Mouse (Mus musculus) G1E-ER4 (cell line): ENCODE measurements around the gene Golga7b. TPM values are rescaled to one million over a fixed set of nuclear protein-coding genes. Genes with fewer than 3 reads are reported as not detected.

Source experiments
- GATA1 ChIP-seq: IDR thresholded peaks from one replicate; pipeline ENCODE4 v1.8.0; 2012; ENCODE audit warnings: low read length, inconsistent platforms
- polyA plus RNA-seq: library from polyadenylated mRNA; stranded (reverse); fragments of >175 nt; gene quantifications from 2 replicates; pipeline ENCODE4 v1.2.3, GENCODE M21; 2012

Gene Golga7b
- polyA plus RNA-seq, 1 experiment = not detected

DNA sequence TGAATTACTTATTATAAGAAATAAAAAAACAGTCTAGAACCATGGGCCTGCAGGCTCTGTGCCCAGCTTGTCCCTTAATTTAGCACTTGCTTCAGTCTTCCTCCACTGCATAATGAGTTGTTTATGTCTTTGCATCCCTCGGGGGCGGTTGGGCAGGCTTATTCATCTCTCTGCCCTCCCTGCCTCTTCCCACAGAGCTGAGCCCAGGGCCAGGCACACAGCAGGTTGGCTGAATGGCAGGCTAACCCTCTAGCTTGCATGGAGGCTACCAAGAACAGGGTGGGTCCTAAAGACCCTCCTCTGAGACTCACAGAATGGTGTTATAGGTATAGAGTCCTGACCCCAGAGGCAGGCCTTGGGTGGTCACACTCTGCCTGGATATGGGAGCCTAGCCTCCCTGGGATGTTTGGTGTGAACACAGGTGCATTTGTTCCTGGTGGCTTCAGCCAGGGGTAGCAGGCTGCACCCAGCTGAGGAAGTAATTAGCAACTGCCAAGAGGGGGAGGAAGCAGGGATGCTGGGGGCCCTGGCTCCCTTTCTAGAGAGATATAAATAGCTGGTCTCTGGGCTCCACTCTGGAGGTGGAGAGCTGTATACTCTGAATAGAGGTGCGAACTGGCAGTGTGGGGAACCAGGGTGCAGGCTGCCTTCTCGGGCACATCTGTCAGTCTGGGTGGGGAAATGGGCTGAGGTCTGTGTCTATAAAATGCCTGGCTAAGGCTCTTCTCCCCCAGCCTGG, 9.6 kb upstream of the Golga7b start:
- no peak for TF ChIP-seq GATA1

DNA sequence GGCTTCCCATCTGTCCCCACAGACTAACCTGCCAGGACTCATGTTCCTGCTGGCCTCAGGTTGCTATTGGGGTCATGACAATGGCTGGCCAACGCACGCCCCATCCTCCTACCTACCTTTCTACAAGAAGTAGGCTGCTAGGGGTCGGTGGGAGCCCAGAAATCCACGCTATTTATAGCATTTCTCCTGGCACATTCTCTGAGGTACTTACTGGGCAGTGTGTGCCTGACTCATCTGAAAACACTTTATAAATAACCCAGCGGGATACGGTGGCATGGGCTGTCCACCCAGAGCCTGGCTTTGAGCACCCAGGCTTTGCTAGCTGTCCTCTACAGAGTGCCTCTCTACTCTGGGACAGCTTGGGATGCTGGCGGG, 9.0 kb upstream of the Golga7b start:
- no peak for TF ChIP-seq GATA1

DNA sequence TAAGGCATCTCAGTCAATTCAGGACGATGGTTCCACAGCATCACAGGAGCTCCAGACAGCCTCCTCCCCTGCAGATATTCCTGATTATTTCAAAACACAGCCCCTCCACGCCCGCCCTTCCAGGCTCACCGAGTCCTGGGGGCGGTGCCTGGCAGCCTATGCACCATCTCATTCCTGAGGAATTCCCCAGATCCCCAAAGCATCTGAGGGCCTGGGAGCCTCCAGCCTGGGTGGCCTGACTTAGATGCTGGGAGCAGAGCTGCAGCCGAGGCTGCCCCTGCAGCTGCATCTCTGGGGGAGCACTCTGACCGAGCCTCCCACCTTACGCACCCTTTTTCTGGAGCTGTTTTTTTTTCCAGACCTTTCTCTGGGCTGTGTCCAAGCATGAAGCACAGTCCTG, 6.5 kb upstream of the Golga7b start:
- TF ChIP-seq GATA1 = no peak

DNA sequence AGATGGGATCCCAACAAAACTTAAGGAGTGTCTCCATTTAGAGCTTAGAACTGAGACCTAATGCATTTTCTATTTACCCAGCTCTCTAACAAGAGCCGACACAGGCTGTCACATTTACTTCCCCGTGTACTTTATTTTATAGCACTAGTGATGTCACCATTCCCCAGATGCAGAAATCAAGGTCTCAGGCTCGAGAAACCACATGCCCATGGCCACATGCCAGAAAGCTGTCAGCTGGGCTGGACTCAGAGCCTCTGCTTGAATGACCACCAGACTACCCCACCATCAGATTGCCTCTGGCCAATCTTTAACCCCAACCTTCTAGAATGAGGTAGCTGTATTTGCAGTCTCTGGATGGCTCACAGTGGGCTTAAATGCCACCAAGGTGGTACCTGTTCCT, 4.0 kb upstream of the Golga7b start:
- TF ChIP-seq GATA1 = no peak

DNA sequence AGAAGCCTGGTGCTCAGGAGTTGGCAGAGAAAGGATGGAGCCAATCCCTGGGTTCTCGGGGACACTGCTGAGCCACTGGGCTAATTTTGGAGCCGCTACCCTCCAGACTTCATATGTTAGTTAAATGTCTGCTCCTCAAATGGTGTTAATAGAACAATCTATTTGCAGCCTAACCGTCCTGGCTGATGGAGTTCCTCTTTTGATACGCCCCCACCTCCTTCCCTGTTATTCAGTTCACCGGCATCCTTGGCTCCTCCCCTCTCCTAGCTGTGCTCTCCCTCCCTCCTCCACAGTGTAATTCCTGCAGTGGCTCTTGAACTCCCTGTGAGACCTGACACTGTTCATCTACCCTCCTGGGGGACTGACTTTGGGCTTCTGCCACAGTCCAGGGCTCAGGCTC, 748 bp upstream of the Golga7b start:
- TF ChIP-seq GATA1 = no peak

DNA sequence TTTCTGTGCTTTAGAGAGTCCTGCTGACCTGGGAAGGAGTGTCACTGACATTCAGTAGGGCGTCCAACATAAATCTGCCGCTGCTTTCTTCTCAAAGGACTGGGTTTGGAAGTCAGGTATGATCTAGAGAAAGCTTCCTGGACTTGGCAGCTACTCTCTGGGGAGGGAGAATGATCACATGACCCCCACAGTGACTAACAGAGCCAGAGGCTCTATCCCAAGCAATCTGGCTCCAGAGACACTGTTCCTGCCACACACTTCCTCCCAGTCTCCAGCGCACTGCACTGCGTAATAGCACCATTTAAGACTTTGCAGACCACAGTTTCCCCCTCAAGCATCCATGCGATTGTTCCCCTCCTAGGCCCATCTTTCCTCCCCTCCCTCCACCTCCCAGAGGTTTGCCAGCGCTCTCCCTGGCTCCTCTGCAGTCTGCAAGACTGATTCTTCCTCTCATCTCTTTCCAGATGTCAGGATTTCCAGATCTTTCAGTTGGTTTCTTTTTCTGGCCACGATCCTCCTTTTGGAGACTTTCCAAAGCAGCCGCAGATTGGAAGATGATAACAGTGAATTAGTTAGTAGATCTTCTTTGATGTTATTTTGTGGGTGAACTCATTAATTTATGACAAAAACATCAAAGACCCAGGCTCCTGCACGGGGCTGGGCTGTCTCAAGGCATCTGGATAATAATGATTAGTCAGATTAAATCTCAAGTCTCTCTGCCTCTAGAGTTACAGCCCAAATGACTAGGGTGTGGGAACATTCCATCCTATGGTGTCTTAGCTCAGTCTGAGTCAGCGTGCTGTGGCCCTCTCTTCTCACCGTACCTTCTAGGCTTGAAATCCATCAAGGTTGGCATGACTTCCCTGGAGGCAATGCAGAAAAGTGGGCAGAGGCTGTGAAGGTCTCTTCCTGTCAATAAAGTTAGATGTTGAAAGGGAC, 2.9 kb downstream of the Golga7b start:
- no peak for TF ChIP-seq GATA1

DNA sequence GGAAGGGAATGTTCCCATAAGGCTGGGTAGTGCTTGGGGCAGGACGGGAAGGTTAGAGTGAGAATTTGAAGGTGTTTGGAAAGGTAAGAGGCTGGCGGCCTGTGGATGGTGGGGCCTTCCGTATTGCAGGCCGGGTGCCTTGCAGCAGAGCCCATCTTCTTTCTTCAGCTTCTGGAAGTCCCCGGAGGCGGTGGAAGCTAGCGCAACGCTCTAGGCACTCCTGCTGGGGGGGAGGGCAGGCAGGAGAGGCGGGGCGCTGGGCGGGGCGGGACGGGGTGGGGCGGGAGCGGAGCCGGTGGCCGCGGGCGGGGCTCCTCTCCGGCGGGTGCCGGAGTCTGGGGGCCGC, 8.0 kb downstream of the Golga7b start:
- TF ChIP-seq GATA1 = no peak

DNA sequence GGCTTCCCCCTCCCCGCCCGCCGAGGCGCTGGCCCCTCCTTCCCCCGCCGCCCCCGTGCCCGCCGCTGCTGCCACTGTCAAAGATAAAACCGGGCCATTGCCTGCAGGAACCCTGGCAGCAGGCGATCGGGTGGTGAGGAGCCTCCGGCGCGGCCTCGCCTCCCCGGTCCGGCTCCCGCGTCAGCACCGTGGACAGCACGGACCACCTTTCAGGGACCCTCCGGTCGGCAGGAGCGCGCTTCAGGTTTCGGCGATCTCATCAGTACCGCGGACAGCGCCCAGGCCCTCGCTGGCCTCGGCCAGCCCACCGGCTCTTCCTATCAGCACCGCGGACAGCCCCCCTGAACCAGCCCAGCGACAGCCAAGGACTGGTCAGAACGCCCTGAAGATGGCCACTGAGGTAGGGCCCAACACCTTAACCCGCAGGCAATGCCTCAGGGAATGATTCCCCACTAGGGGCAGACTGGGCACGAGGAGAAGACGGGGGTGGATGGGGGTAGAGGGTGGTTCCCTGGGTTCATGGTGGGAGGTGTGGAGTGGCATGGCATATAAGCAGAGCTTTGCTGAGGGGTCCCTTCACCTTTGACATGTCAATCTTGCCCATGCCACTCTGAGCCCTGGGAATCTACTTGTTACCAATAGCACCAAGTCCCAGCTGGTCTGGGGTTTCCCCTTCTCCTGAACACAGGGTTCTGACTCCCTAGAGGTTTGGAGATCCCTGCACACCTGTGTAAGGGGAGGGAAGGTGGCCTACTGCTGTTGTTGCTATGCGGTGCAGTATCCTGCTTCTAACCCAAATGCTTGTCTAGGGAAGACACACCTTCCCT, 8.6 kb downstream of the Golga7b start:
- TF ChIP-seq GATA1 = no peak

DNA sequence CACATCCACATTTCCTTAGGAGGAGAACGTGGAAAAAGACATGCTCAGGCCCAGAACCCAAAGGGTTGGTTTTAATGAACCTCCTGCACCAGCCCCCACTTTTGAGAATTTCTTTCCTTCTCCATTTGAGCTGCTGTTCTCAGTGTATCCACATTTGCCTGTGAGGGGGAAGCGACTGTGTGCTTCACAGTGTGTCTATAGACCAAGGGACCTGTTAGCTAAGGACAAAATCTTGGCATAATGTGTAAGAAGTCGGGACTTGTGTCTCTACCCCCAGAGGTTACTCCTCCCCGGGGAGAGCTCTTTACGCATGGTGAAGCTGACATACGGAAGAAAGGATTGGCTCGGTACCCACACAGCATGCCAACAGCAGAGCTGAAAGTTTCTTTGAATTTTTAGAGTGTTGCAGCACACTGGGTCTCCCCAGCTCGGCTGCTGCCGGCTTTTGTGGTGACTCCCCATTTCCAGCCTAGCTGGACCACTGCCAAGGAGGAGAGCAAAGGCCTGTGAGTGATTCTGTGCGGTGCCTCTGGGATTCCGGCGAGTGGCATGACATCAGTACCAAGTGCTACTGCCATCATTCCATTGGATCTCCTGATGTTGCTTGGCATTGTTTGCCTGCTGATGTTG, 9.4 kb downstream of the Golga7b start:
- TF ChIP-seq GATA1 = no peak

DNA sequence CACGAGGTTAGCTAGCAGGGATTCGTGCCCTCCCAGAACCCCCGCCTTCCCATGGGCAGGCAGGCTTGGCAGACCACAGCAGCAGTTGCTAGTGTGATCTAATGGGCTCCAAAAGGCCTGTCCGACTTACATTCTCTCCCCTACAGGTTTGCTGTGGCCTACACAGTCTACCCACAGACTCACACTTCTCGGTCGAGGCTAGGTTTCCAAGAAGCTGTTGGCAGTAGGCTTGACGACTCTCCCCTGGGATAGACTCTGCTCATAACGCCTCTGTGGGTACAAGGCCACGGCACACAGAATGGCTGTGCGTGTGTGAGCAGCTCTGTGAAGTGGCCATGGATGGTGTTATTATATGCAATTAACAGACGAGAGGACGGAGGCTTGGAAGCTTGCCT, 9.9 kb downstream of the Golga7b start:
- TF ChIP-seq GATA1 = no peak

DNA sequence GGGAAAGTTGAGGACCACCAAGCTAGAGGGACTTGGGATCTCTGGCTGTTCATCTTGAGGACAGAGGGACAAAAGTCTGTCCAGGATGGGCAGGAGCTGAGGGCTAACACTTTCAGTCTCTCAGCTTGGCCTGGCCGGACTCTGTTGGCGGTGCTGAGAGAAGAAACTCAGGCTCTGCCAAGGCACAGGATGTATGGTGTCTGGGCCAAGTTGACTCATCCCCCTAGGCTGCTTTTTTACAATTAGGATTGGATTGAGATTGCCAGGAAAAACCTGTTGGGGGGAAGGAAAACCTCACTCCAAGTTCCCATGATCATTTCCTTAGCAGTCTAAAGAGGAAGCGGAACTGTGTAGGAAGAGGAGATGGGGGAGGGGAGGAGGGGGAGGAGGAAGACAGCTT, 10.7 kb downstream of the Golga7b start:
- TF ChIP-seq GATA1 = no peak

DNA sequence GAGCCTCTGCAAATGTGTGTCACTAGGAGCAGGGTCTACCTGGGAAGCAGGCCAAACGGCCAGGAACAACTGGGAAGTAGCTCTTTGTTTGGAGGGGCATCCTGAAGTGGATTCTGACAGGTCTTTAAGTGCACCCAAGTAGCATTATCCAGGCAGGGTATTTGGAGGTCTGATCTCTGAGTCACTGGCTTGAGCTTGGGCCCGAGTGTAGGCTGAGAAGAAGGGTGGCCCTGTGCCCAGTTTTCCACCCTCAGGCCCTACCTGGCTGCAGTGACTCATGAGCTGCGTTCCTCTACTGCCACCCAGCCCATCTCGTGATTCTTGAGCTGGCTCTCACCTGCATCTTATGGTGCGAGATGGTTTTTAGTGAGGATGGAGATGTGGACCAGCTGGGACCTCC, 11.2 kb downstream of the Golga7b start:
- TF ChIP-seq GATA1 = no peak

DNA sequence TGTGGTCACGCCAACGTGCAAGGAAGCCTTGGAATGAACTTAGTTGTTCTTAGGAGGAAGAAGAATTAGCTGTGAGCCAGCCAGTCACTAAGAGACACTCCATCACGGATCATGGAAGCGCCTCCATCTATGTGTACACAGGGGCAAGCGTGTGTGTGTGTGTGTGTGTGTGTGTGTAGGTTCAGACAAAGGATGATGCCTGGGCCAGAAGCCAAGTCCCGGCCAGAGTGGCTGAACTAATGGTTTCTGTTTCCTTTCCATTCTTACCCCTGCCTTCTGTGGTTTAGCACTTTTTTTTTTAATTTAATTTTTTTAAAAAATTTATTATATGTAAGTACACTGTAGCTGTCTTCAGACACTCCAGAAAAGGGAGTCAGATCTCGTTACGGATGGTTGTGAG, 13.1 kb downstream of the Golga7b start:
- TF ChIP-seq GATA1 = no peak

DNA sequence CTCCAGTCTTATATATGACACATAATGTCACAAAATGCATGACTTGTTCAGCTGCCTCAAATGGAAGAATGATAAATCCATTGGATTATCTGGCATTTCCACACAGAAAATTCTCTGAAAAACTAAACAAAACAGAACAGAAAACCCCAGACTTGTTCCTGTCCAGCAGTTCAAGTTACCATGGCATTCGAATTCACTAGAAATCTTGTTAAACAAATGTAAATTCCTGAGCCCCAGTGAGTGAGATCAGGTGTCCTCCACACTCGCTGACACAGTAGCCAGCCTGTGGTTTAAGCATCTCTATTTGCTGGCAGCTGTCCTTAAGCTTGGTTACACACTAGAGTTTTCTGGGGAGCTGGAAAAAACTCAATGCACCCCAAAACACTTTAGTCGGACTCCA, 16.1 kb downstream of the Golga7b start:
- no peak for TF ChIP-seq GATA1

DNA sequence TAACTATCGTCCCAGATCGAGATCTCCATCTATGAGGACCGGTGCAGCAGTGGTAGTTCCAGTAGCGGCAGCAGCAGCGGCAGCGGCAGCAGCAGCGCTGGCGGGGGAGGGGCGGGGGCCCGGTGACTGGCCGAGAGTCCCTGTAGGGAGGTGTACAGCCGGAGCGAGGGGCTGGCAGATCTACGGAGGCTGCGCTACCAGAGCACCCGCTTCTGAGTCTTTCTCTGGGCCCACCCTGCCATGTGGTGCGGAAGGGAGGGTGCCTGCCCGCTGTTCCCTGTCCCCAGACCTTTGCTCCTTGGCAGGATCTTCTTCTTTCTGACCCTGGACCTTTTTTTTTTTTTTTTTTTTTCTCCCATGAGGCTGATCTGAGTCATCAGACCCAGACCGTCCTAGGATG, 21.0 kb downstream of the Golga7b start:
- no peak for TF ChIP-seq GATA1

DNA sequence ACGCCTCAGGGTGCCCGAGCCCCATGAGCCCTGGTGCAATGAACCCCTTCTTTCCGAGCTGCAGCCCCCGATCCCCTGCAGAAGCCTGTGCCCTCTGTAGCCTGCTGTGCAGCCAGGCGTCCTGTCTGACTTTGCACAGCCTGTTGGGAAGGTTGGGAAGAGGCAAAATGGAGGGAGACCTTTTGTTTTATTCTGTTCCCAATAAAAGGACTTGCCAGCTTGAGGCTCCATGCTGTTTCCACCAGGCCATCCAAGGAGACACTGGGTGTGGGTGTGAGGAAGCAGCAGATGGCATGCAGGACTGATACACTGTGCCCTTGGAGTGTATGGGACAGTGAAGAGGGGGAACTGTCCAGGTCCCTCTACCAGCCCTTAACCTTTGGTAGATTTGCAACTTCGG, 22.7 kb downstream of the Golga7b start:
- no peak for TF ChIP-seq GATA1
